Mouse (Mus musculus): ENCODE measurements at regions not wholly inside any gene's neighbourhood (a gene's known extent, or its start where the extent isn't known, plus 50 kb on each side); places are given as distances from the start of the nearest gene placed in this dataset.

- WGBS = 46% methylated on average over 3 of the region's 3 CpGs
- no peak for DNase-seq (ENCODE audit: low spot score)
- Histone ChIP-seq H3K27ac (replicated peaks; ENCODE audit: low read depth, low read length) (no peak overlapping the region), H3K4me1 (ENCODE audit: control insufficient read depth, insufficient read depth, low read length) (no peaks in the 10 kb centered on the region), H3K9me3 (replicated peaks; ENCODE audit: control insufficient read depth, low read length) (no peaks in the 10 kb centered on the region), H3K36me3 (replicated peaks; ENCODE audit: control insufficient read depth, insufficient read depth, low read depth, low read length) (no peaks in the 10 kb centered on the region), H3K4me3 (ENCODE audit: low read depth, low read length) (no peak overlapping the region), H3K4me2 (ENCODE audit: low read depth, low read length) (no peak overlapping the region), H3K27me3 (ENCODE audit: control insufficient read depth, insufficient read depth, low read length) (no peaks in the 10 kb centered on the region), H3K9ac (replicated peaks; ENCODE audit: low read length) (no peak overlapping the region)
- no peak for ATAC-seq (replicated peaks; ENCODE audit: insufficient number of reproducible peaks, low FRiP score, low TSS enrichment, low read depth)
These were observed 92.0 kb upstream of the Zfp644 start for GRCm38 (mm10) chr5:106789136-106789535.

GRCm38 (mm10) chr5:106785065-106785464 lies 88.0 kb upstream of the Zfp644 start:
- Histone ChIP-seq H3K4me2 (ENCODE audit: low read depth, low read length) (no peak overlapping the region), H3K27me3 (ENCODE audit: control insufficient read depth, insufficient read depth, low read length) (no peaks in the 10 kb centered on the region), H3K4me1 (ENCODE audit: control insufficient read depth, insufficient read depth, low read length) (no peaks in the 10 kb centered on the region), H3K4me3 (ENCODE audit: low read depth, low read length) (no peak overlapping the region), H3K9ac (replicated peaks; ENCODE audit: low read length) (no peak overlapping the region), H3K9me3 (replicated peaks; ENCODE audit: control insufficient read depth, low read length) (no peaks in the 10 kb centered on the region), H3K27ac (replicated peaks; ENCODE audit: low read depth, low read length) (no peak overlapping the region), H3K36me3 (replicated peaks; ENCODE audit: control insufficient read depth, insufficient read depth, low read depth, low read length) (no peaks in the 10 kb centered on the region)
- ATAC-seq (replicated peaks; ENCODE audit: insufficient number of reproducible peaks, low FRiP score, low TSS enrichment, low read depth) (no peak), DNase-seq (ENCODE audit: low spot score) (no peak)
- 84% methylated on average over 2 of the region's 2 CpGs for WGBS

GRCm38 (mm10) chr5:106783864-106784609 lies 87.0 kb upstream of the Zfp644 start:
- ATAC-seq (replicated peaks; ENCODE audit: insufficient number of reproducible peaks, low FRiP score, low TSS enrichment, low read depth) = peak; percentile 66
- Histone ChIP-seq H3K9me3 (replicated peaks; ENCODE audit: control insufficient read depth, low read length) (no peaks in the 10 kb centered on the region), H3K27ac (replicated peaks; ENCODE audit: low read depth, low read length) (peak overlapping the region; percentile 31; the same call in 1 of the 2 replicates), H3K4me2 (ENCODE audit: low read depth, low read length) (peak overlapping the region; percentile 35), H3K36me3 (replicated peaks; ENCODE audit: control insufficient read depth, insufficient read depth, low read depth, low read length) (no peaks in the 10 kb centered on the region), H3K27me3 (ENCODE audit: control insufficient read depth, insufficient read depth, low read length) (no peaks in the 10 kb centered on the region), H3K9ac (replicated peaks; ENCODE audit: low read length) (peak overlapping the region; percentile 35), H3K4me3 (ENCODE audit: low read depth, low read length) (peak overlapping the region; percentile 14; the same call in 1 of the 2 replicates), H3K4me1 (ENCODE audit: control insufficient read depth, insufficient read depth, low read length) (no peaks in the 10 kb centered on the region)
- 11% methylated on average over 11 of the region's 11 CpGs for WGBS
- DNase-seq (ENCODE audit: low spot score) = peak; percentile 72

- WGBS = 91% methylated on average over 10 of the region's 10 CpGs
These were observed 83.7 kb upstream of the Zfp644 start for GRCm38 (mm10) chr5:106780749-106781148.

GRCm38 (mm10) chr5:106778176-106778781 lies 81.2 kb upstream of the Zfp644 start:
- H3K4me3 ChIP-seq (ENCODE audit: low read depth, low read length) = no peak overlapping the region
- no peaks in the 10 kb centered on the region for H3K27me3 ChIP-seq (ENCODE audit: control insufficient read depth, insufficient read depth, low read length)
- no peaks in the 10 kb centered on the region for H3K9me3 ChIP-seq (replicated peaks; ENCODE audit: control insufficient read depth, low read length)
- no peak overlapping the region for H3K4me2 ChIP-seq (ENCODE audit: low read depth, low read length)
- WGBS = 23% methylated on average over 8 of the region's 8 CpGs
- DNase-seq (ENCODE audit: low spot score) = peak; percentile 40
- no peak overlapping the region for H3K27ac ChIP-seq (replicated peaks; ENCODE audit: low read depth, low read length)
- no peak overlapping the region for H3K9ac ChIP-seq (replicated peaks; ENCODE audit: low read length)
- no peak for ATAC-seq (replicated peaks; ENCODE audit: insufficient number of reproducible peaks, low FRiP score, low TSS enrichment, low read depth)
- no peaks in the 10 kb centered on the region for H3K36me3 ChIP-seq (replicated peaks; ENCODE audit: control insufficient read depth, insufficient read depth, low read depth, low read length)
- H3K4me1 ChIP-seq (ENCODE audit: control insufficient read depth, insufficient read depth, low read length) = no peaks in the 10 kb centered on the region; the same call in 1 of the 2 replicates

More at GRCm38 (mm10) chr5:106780749-106781148, 83.7 kb upstream of the Zfp644 start:
- Histone ChIP-seq H3K4me3 (ENCODE audit: low read depth, low read length) (no peak overlapping the region), H3K9ac (replicated peaks; ENCODE audit: low read length) (no peak overlapping the region), H3K4me1 (ENCODE audit: control insufficient read depth, insufficient read depth, low read length) (no peaks in the 10 kb centered on the region), H3K36me3 (replicated peaks; ENCODE audit: control insufficient read depth, insufficient read depth, low read depth, low read length) (no peaks in the 10 kb centered on the region), H3K27ac (replicated peaks; ENCODE audit: low read depth, low read length) (no peak overlapping the region), H3K9me3 (replicated peaks; ENCODE audit: control insufficient read depth, low read length) (no peaks in the 10 kb centered on the region), H3K4me2 (ENCODE audit: low read depth, low read length) (no peak overlapping the region), H3K27me3 (ENCODE audit: control insufficient read depth, insufficient read depth, low read length) (no peaks in the 10 kb centered on the region)
- DNase-seq (ENCODE audit: low spot score) = no peak
- ATAC-seq (replicated peaks; ENCODE audit: insufficient number of reproducible peaks, low FRiP score, low TSS enrichment, low read depth) = no peak

GRCm38 (mm10) chr5:106775010-106775693 lies 78.1 kb upstream of the Zfp644 start:
- Histone ChIP-seq H3K9me3 (replicated peaks; ENCODE audit: control insufficient read depth, low read length) (no peaks in the 10 kb centered on the region), H3K9ac (replicated peaks; ENCODE audit: low read length) (no peak overlapping the region), H3K4me2 (ENCODE audit: low read depth, low read length) (no peak overlapping the region), H3K4me3 (ENCODE audit: low read depth, low read length) (no peak overlapping the region), H3K36me3 (replicated peaks; ENCODE audit: control insufficient read depth, insufficient read depth, low read depth, low read length) (no peaks in the 10 kb centered on the region), H3K4me1 (ENCODE audit: control insufficient read depth, insufficient read depth, low read length) (no peaks in the 10 kb centered on the region; the same call in 1 of the 2 replicates), H3K27me3 (ENCODE audit: control insufficient read depth, insufficient read depth, low read length) (no peaks in the 10 kb centered on the region), H3K27ac (replicated peaks; ENCODE audit: low read depth, low read length) (no peak overlapping the region)
- WGBS = 33% methylated on average over 5 of the region's 5 CpGs
- DNase-seq (ENCODE audit: low spot score) (peak; percentile 33), ATAC-seq (replicated peaks; ENCODE audit: insufficient number of reproducible peaks, low FRiP score, low TSS enrichment, low read depth) (no peak)

GRCm38 (mm10) chr5:106773201-106773934 lies 76.3 kb upstream of the Zfp644 start:
- Histone ChIP-seq H3K9me3 (replicated peaks; ENCODE audit: control insufficient read depth, low read length) (no peaks in the 10 kb centered on the region), H3K36me3 (replicated peaks; ENCODE audit: control insufficient read depth, insufficient read depth, low read depth, low read length) (no peaks in the 10 kb centered on the region), H3K4me1 (ENCODE audit: control insufficient read depth, insufficient read depth, low read length) (no peaks in the 10 kb centered on the region; the same call in 1 of the 2 replicates), H3K4me3 (ENCODE audit: low read depth, low read length) (no peak overlapping the region), H3K27me3 (ENCODE audit: control insufficient read depth, insufficient read depth, low read length) (no peaks in the 10 kb centered on the region), H3K4me2 (ENCODE audit: low read depth, low read length) (no peak overlapping the region), H3K27ac (replicated peaks; ENCODE audit: low read depth, low read length) (peak overlapping the region; percentile 2; the same call in 1 of the 2 replicates), H3K9ac (replicated peaks; ENCODE audit: low read length) (no peak overlapping the region)
- 29% methylated on average over 3 of the region's 3 CpGs for WGBS
- ATAC-seq (replicated peaks; ENCODE audit: insufficient number of reproducible peaks, low FRiP score, low TSS enrichment, low read depth) (0 out of 2 replicates have a peak, but pooled peaks have one; percentile 21), DNase-seq (ENCODE audit: low spot score) (peak; percentile 80)

All from embryonic facial prominence, embryonic 11.5 days (tissue).